Mouse (Mus musculus) neural tube, embryonic 14.5 days (tissue): ENCODE measurements at regions not wholly inside any gene's neighbourhood (a gene's known extent, or its start where the extent isn't known, plus 50 kb on each side); places are given as distances from the start of the nearest gene placed in this dataset.

Source experiments
- ATAC-seq: fragments of 200-750 bp; cut with Nextera tagmentation; 2 replicates; pipeline ENCODE4 v1.8.0; 2017; ENCODE audit warnings: low read depth, mild to moderate bottlenecking, moderate TSS enrichment, moderate library complexity
- H3K27ac ChIP-seq: fragments of 300-500 bp; sonication (generic); 2 replicates; pipeline ENCODE4 v1.5.1; 2014; ENCODE audit warnings: low read depth, mild to moderate bottlenecking, control low read depth, low read length, moderate library complexity, mixed read lengths
- H3K27me3 ChIP-seq: fragments of 300-500 bp; sonication (generic); 2 replicates; pipeline ENCODE4 v1.6.1; 2014; ENCODE audit warnings: low read length; ENCODE audit not compliant: control insufficient read depth, insufficient read depth
- H3K36me3 ChIP-seq: fragments of 300-500 bp; sonication (generic); 2 replicates; pipeline ENCODE4 v1.6.1; 2014; ENCODE audit warnings: low read length, mixed read lengths; ENCODE audit not compliant: control insufficient read depth, insufficient read depth
- H3K4me1 ChIP-seq: fragments of 300-500 bp; sonication (generic); 2 replicates; pipeline ENCODE4 v1.6.1; 2014; ENCODE audit warnings: low read length; ENCODE audit not compliant: control insufficient read depth, insufficient read depth
- H3K4me2 ChIP-seq: fragments of 300-500 bp; sonication (generic); 2 replicates; pipeline ENCODE4 v1.6.1; 2014; ENCODE audit warnings: mild to moderate bottlenecking, low read depth, low read length, control low read depth
- H3K4me3 ChIP-seq: fragments of 300-500 bp; sonication (generic); 2 replicates; pipeline ENCODE4 v1.5.1; 2014; ENCODE audit warnings: low read depth, low read length, control low read depth, mixed read lengths
- H3K9ac ChIP-seq: fragments of 300-500 bp; sonication (generic); replicated peaks from 2 replicates; pipeline ENCODE4 v1.6.1; 2014; ENCODE audit warnings: low read depth, mild to moderate bottlenecking, control low read depth, low read length, mixed read lengths
- H3K9me3 ChIP-seq: fragments of 300-500 bp; sonication (generic); 2 replicates; pipeline ENCODE4 v1.6.1; 2016; ENCODE audit warnings: low read length; ENCODE audit not compliant: control insufficient read depth
- WGBS: fragments of 180-500 bp; shearing (Covaris S2); extraction: QIAGEN DNeasy Blood & Tissue Kit; methylation state at CpG from one replicate; pipeline ENCODE4 v1.1.7; 2014; 5-methylcytosine and 5-hydroxymethylcytosine counted together

GRCm38 (mm10) chr2:30711853-30712498 is 91.5 kb downstream of the 1700001O22Rik start:
- 1% methylated on average over 46 of the region's 63 CpGs for WGBS
- peak overlapping the region; percentile 95 for H3K27ac ChIP-seq
- H3K36me3 ChIP-seq, result no peaks in the 10 kb centered on the region
- H3K9me3 ChIP-seq, result no peaks in the 10 kb centered on the region
- H3K4me3 ChIP-seq, result peak overlapping the region; percentile 37
- peak overlapping the region; percentile 83 for H3K4me2 ChIP-seq
- H3K27me3 ChIP-seq, result no peaks in the 10 kb centered on the region
- ATAC-seq, result peak; percentile 65
- peak overlapping the region; percentile 59 for H3K9ac ChIP-seq
- H3K4me1 ChIP-seq, result peaks cover 41% of the 10 kb centered on the region

GRCm38 (mm10) chr2:30711476-30711852 is 92.0 kb downstream of the 1700001O22Rik start:
- WGBS, result 5% methylated on average over 10 of the region's 15 CpGs
- peak; percentile 62 for ATAC-seq
- peak overlapping the region; percentile 37 for H3K4me3 ChIP-seq
- peak overlapping the region; percentile 83 for H3K4me2 ChIP-seq
- H3K27ac ChIP-seq, result peak overlapping the region; percentile 95
- H3K9me3 ChIP-seq, result no peaks in the 10 kb centered on the region
- no peaks in the 10 kb centered on the region for H3K36me3 ChIP-seq
- no peaks in the 10 kb centered on the region for H3K27me3 ChIP-seq
- peaks cover 38% of the 10 kb centered on the region for H3K4me1 ChIP-seq
- peak overlapping the region; percentile 59 for H3K9ac ChIP-seq

- H3K27me3 ChIP-seq, result no peaks in the 10 kb centered on the region
- 93% methylated on average over 7 of the region's 7 CpGs for WGBS
- no peak overlapping the region for H3K4me2 ChIP-seq
- no peak overlapping the region for H3K4me3 ChIP-seq
- H3K9ac ChIP-seq, result no peak overlapping the region
- peaks cover 34% of the 10 kb centered on the region for H3K4me1 ChIP-seq
- H3K27ac ChIP-seq, result peak overlapping the region; percentile 95
- no peaks in the 10 kb centered on the region for H3K36me3 ChIP-seq
- no peaks in the 10 kb centered on the region for H3K9me3 ChIP-seq
- no peak for ATAC-seq
Measured at GRCm38 (mm10) chr2:30710895-30711294, 92.6 kb downstream of the 1700001O22Rik start.

- Histone ChIP-seq H3K4me1 (peaks cover 34% of the 10 kb centered on the region), H3K9me3 (no peaks in the 10 kb centered on the region), H3K4me2 (no peak overlapping the region), H3K9ac (no peak overlapping the region), H3K27me3 (no peaks in the 10 kb centered on the region), H3K27ac (peak overlapping the region; percentile 96), H3K4me3 (no peak overlapping the region), H3K36me3 (no peaks in the 10 kb centered on the region)
- ATAC-seq, result no peak
- WGBS, result 66% methylated on average over 3 of the region's 3 CpGs
Measured at GRCm38 (mm10) chr2:30709386-30709884, 94.0 kb downstream of the 1700001O22Rik start.

GRCm38 (mm10) chr2:30708762-30709385 is 94.6 kb downstream of the 1700001O22Rik start:
- Histone ChIP-seq H3K27me3 (no peaks in the 10 kb centered on the region), H3K27ac (peak overlapping the region; percentile 96), H3K9me3 (no peaks in the 10 kb centered on the region), H3K9ac (no peak overlapping the region), H3K36me3 (no peaks in the 10 kb centered on the region), H3K4me2 (no peak overlapping the region), H3K4me3 (no peak overlapping the region), H3K4me1 (peaks cover 34% of the 10 kb centered on the region)
- WGBS, result 65% methylated on average over 4 of the region's 4 CpGs
- no peak for ATAC-seq

GRCm38 (mm10) chr2:30708001-30708683 is 95.3 kb downstream of the 1700001O22Rik start:
- H3K27me3 ChIP-seq, result no peaks in the 10 kb centered on the region
- H3K4me2 ChIP-seq, result peak overlapping the region; percentile 62
- no peaks in the 10 kb centered on the region for H3K36me3 ChIP-seq
- peak overlapping the region; percentile 27 for H3K4me3 ChIP-seq
- peak; percentile 59; the same call in 1 of the 2 replicates for ATAC-seq
- H3K9ac ChIP-seq, result peak overlapping the region; percentile 67
- H3K4me1 ChIP-seq, result peaks cover 34% of the 10 kb centered on the region
- peak overlapping the region; percentile 96 for H3K27ac ChIP-seq
- WGBS, result under 1% methylated on average over 46 of the region's 48 CpGs
- H3K9me3 ChIP-seq, result no peaks in the 10 kb centered on the region

GRCm38 (mm10) chr2:30707099-30708000 is 96.1 kb downstream of the 1700001O22Rik start:
- Histone ChIP-seq H3K4me3 (peak overlapping the region; percentile 27), H3K9me3 (no peaks in the 10 kb centered on the region), H3K27ac (peak overlapping the region; percentile 96), H3K9ac (peak overlapping the region; percentile 67), H3K4me1 (peaks cover 28% of the 10 kb centered on the region), H3K36me3 (no peaks in the 10 kb centered on the region), H3K27me3 (no peaks in the 10 kb centered on the region), H3K4me2 (peak overlapping the region; percentile 62)
- WGBS, result 4% methylated on average over 44 of the region's 44 CpGs
- ATAC-seq, result no peak

GRCm38 (mm10) chr2:30706036-30706435 is 97.4 kb downstream of the 1700001O22Rik start:
- Histone ChIP-seq H3K9me3 (no peaks in the 10 kb centered on the region), H3K36me3 (no peaks in the 10 kb centered on the region), H3K4me2 (no peak overlapping the region), H3K9ac (no peak overlapping the region), H3K27ac (no peak overlapping the region), H3K27me3 (no peaks in the 10 kb centered on the region), H3K4me1 (peaks cover 15% of the 10 kb centered on the region), H3K4me3 (no peak overlapping the region)
- no peak for ATAC-seq
- 71% methylated on average over 5 of the region's 5 CpGs for WGBS
